Mouse (Mus musculus): Measurements from ENCODE around the gene Accsl. TPM values are rescaled to one million over a fixed set of nuclear protein-coding genes. Genes with fewer than 3 reads are reported as not detected.
A peak's percentile ranks its signal among the peaks of the same experiment; 100 is the strongest.

Accsl gene
- polyA plus RNA-seq, 1 experiment: 0.04 TPM

DNA sequence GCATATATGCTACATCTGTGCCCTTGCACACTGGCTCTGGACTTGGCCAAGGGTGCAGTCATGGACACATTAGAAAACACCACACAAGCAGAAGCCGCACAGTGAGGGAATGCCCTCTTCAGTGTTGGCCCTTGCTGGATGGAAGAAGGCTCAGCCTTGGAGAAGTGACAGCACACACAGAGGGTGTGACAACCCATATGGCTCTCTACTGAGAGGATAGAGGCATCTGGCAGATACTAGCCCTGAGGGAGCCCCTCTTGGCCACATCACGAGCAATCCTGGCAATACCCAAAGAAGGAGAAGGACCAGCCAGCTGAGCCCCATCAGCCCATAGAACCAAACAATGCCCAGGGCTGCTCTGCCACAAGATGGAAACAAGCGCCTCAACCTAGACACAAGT, 5.6 kb upstream of the Accsl start:
- WGBS: 84% methylated on average over 3 of the region's 3 CpGs
- DNase-seq (ENCODE audit: low read depth in 1 of 2, low spot score in 2 of 2): no peak
- no peaks in the 10 kb centered on the region for H3K4me1 ChIP-seq (ENCODE audit: control insufficient read depth, insufficient read depth, insufficient read length)
- H3K27me3 ChIP-seq (ENCODE audit: control insufficient read depth, insufficient read depth, low read length): no peaks in the 10 kb centered on the region
- H3K27ac ChIP-seq (ENCODE audit: insufficient read depth, low read length): no peak overlapping the region
- H3K36me3 ChIP-seq (ENCODE audit: control insufficient read depth, insufficient read depth, low read length): no peaks in the 10 kb centered on the region
- no peak overlapping the region for H3K4me3 ChIP-seq (ENCODE audit: extremely low read depth, insufficient read depth, insufficient read length)
- TF ChIP-seq CTCF (IDR thresholded peaks at IDR 0.05; ENCODE audit: extremely low read depth, insufficient read depth, insufficient read length, insufficient replicate concordance): no peak
- TF ChIP-seq POLR2A (IDR thresholded peaks at IDR 0.05; ENCODE audit: low read depth, low read length): no peak

DNA sequence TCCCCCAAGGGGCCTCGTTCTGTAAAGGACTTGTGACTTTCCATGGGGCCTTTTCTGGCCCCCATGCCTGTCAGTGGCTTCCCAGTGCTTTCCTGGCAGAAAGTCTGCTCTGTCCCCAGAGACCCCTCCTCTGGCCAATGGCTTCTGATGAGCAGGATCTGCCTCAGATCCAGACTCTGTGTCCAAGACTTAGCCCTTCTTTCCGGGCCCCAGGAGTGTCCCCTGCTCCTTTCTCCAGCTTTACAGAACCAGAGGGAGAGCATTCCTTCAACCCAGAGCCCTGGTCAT, 5.2 kb upstream of the Accsl start:
- no peak for DNase-seq (ENCODE audit: low read depth in 1 of 2, low spot score in 2 of 2)
- H3K4me3 ChIP-seq (ENCODE audit: extremely low read depth, insufficient read depth, insufficient read length): no peak overlapping the region
- TF ChIP-seq POLR2A (IDR thresholded peaks at IDR 0.05; ENCODE audit: low read depth, low read length): no peak
- no peak for TF ChIP-seq CTCF (IDR thresholded peaks at IDR 0.05; ENCODE audit: extremely low read depth, insufficient read depth, insufficient read length, insufficient replicate concordance)
- H3K4me1 ChIP-seq (ENCODE audit: control insufficient read depth, insufficient read depth, insufficient read length): no peaks in the 10 kb centered on the region
- H3K27ac ChIP-seq (ENCODE audit: insufficient read depth, low read length): no peak overlapping the region
- 38% methylated on average over 2 of the region's 2 CpGs for WGBS
- no peaks in the 10 kb centered on the region for H3K36me3 ChIP-seq (ENCODE audit: control insufficient read depth, insufficient read depth, low read length)
- no peaks in the 10 kb centered on the region for H3K27me3 ChIP-seq (ENCODE audit: control insufficient read depth, insufficient read depth, low read length)

DNA sequence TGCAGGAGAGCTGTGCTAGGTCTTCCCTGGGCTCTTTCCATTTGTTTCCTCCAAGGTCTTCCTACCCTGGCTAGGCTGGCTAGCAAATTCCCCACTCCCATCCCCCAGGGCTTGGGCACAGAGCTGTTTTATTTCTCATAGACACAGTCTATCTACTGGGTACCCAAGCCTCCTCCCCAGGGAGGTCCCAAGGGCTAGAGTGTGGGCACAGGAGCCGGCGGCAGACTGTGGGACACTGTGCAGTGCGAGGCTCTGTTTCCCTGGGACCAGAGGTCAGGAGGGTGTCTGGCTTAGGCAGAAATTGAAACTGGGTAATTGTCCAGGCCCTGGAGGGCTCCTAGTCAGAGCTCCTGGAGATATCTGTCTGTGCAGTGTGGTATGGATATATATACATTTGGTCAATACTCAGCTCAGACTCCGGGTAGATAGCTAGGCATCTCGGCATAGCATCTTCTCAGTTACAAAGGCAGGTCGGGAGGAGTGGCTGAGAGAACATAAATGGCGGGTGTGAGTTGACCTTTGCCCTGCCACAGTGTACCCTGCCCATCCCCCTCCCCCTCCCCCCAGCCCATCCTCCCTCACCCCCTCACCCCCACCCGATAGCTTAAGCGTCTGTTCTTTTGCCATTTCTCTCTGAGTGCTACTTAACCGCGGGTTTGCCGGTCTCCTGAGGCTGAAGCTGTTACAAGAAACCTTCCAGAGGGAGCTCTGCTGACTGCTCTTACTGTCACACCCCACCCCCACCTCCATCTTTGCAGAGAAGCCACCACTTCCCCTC, 4.7 kb upstream of the Accsl start:
- H3K4me3 ChIP-seq (ENCODE audit: extremely low read depth, insufficient read depth, insufficient read length): no peak overlapping the region
- DNase-seq (ENCODE audit: low read depth in 1 of 2, low spot score in 2 of 2): no peak
- TF ChIP-seq POLR2A (IDR thresholded peaks at IDR 0.05; ENCODE audit: low read depth, low read length) (no peak), CTCF (IDR thresholded peaks at IDR 0.05; ENCODE audit: extremely low read depth, insufficient read depth, insufficient read length, insufficient replicate concordance) (no peak)
- H3K36me3 ChIP-seq (ENCODE audit: control insufficient read depth, insufficient read depth, low read length): no peaks in the 10 kb centered on the region
- H3K27me3 ChIP-seq (ENCODE audit: control insufficient read depth, insufficient read depth, low read length): no peaks in the 10 kb centered on the region
- no peaks in the 10 kb centered on the region for H3K4me1 ChIP-seq (ENCODE audit: control insufficient read depth, insufficient read depth, insufficient read length)
- WGBS: 22% methylated on average over 12 of the region's 12 CpGs
- no peak overlapping the region for H3K27ac ChIP-seq (ENCODE audit: insufficient read depth, low read length)

DNA sequence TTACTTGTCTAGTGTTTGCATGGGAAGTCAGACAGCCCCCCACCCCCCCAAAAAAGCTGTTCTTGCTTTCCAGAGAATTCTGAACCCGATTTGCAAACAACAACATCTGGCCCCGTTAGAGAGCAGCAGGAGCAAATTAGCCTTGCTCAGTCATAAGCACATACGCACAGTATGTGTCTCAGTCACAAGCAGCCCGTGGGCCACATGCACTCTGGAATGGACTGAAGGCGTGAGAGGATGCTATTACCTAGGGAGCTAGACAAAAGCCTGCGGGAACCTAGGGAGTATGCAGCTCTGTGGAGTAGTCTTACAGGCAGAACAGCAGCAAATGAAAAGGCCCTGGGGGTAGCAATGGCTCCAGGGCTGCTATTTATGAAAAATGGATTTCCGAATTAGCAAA, 3.3 kb upstream of the Accsl start:
- no peak for TF ChIP-seq POLR2A (IDR thresholded peaks at IDR 0.05; ENCODE audit: low read depth, low read length)
- TF ChIP-seq CTCF (IDR thresholded peaks at IDR 0.05; ENCODE audit: extremely low read depth, insufficient read depth, insufficient read length, insufficient replicate concordance): no peak
- H3K4me3 ChIP-seq (ENCODE audit: extremely low read depth, insufficient read depth, insufficient read length): no peak overlapping the region
- DNase-seq (ENCODE audit: low read depth in 1 of 2, low spot score in 2 of 2): no peak
- WGBS: 90% methylated on average over 7 of the region's 7 CpGs
- no peaks in the 10 kb centered on the region for H3K4me1 ChIP-seq (ENCODE audit: control insufficient read depth, insufficient read depth, insufficient read length)
- H3K27ac ChIP-seq (ENCODE audit: insufficient read depth, low read length): no peak overlapping the region
- H3K36me3 ChIP-seq (ENCODE audit: control insufficient read depth, insufficient read depth, low read length): no peaks in the 10 kb centered on the region
- no peaks in the 10 kb centered on the region for H3K27me3 ChIP-seq (ENCODE audit: control insufficient read depth, insufficient read depth, low read length)

DNA sequence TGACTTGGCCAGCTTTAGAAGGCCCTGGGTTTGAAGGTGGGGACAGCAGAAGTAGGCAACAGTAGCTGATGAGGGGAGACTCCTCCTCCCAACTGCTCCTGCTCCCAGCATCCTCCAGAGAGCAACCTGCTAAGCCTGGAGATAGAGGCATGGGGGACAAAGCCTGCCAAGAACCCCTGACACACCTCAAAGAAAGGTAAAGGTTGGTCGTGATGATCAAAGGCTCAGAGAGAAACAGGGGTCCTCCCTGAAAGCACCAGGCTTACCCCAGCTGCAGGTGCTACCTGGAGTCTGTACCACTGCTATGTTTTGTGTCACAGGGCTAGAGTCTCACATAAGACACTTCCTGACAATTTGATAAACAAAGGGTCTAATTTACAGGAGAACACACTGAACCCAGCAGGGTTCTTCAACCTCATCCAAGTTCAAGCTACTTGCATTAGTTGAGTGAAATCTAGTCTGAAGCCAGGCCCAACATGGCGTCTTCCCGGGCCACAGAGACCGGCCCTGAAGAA, 2.5 kb upstream of the Accsl start:
- no peaks in the 10 kb centered on the region for H3K4me1 ChIP-seq (ENCODE audit: control insufficient read depth, insufficient read depth, insufficient read length)
- H3K4me3 ChIP-seq (ENCODE audit: extremely low read depth, insufficient read depth, insufficient read length): no peak overlapping the region
- no peak overlapping the region for H3K27ac ChIP-seq (ENCODE audit: insufficient read depth, low read length)
- WGBS: 91% methylated on average over 4 of the region's 4 CpGs
- TF ChIP-seq POLR2A (IDR thresholded peaks at IDR 0.05; ENCODE audit: low read depth, low read length) (no peak), CTCF (IDR thresholded peaks at IDR 0.05; ENCODE audit: extremely low read depth, insufficient read depth, insufficient read length, insufficient replicate concordance) (no peak)
- no peaks in the 10 kb centered on the region for H3K27me3 ChIP-seq (ENCODE audit: control insufficient read depth, insufficient read depth, low read length)
- H3K36me3 ChIP-seq (ENCODE audit: control insufficient read depth, insufficient read depth, low read length): no peaks in the 10 kb centered on the region
- DNase-seq (ENCODE audit: low read depth in 1 of 2, low spot score in 2 of 2): no peak

DNA sequence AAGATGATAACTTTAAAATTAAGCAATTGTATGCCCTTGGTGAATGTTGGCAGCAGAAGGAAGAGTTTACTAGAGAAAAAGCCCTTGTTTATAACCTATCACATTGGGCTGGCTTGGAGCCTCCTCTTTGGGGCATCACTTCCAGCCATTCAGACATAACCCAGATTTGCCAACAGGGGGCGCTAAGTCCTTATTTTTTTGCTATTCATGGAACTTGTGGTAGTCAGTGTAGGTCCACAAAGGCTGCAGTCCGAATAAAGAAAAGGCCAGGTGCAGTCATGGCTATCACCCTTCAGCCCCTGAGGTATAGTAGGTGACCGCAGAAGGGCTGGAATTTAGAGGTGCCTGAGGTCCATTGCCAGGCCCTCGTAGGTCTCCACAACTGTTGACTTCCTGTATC, 1.9 kb upstream of the Accsl start:
- Histone ChIP-seq H3K4me1 (ENCODE audit: control insufficient read depth, insufficient read depth, insufficient read length) (no peaks in the 10 kb centered on the region), H3K27ac (ENCODE audit: insufficient read depth, low read length) (no peak overlapping the region), H3K4me3 (ENCODE audit: extremely low read depth, insufficient read depth, insufficient read length) (no peak overlapping the region), H3K27me3 (ENCODE audit: control insufficient read depth, insufficient read depth, low read length) (no peaks in the 10 kb centered on the region), H3K36me3 (ENCODE audit: control insufficient read depth, insufficient read depth, low read length) (no peaks in the 10 kb centered on the region)
- TF ChIP-seq CTCF (IDR thresholded peaks at IDR 0.05; ENCODE audit: extremely low read depth, insufficient read depth, insufficient read length, insufficient replicate concordance) (no peak), POLR2A (IDR thresholded peaks at IDR 0.05; ENCODE audit: low read depth, low read length) (no peak)
- DNase-seq (ENCODE audit: low read depth in 1 of 2, low spot score in 2 of 2): peak in 1 of 2 experiments; percentile 11
- WGBS: 46% methylated on average over 4 of the region's 4 CpGs

DNA sequence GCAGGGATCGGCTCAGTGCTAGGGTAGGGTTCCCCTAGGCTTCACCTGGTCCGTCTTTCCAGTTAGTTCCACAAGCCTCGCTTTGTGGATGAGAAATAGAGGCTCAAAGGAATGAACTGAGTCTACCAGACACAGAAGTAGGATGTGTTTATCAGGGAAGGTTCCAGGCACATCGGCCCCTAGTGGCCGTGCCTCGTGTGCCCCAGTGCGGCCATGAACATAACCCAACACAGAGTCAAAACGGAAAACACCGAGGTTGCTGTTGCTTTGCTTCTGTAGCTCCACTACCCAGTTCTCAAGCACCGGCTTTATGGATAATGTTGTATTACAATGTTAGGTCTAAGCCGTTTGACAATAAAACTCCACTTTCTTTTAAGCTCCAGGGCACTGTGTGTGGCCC, 391 bp downstream of the Accsl start:
- no peak for DNase-seq (ENCODE audit: low read depth in 1 of 2, low spot score in 2 of 2)
- no peaks in the 10 kb centered on the region for H3K27me3 ChIP-seq (ENCODE audit: control insufficient read depth, insufficient read depth, low read length)
- H3K36me3 ChIP-seq (ENCODE audit: control insufficient read depth, insufficient read depth, low read length): no peaks in the 10 kb centered on the region
- 84% methylated on average over 11 of the region's 11 CpGs for WGBS
- no peak for TF ChIP-seq CTCF (IDR thresholded peaks at IDR 0.05; ENCODE audit: extremely low read depth, insufficient read depth, insufficient read length, insufficient replicate concordance)
- TF ChIP-seq POLR2A (IDR thresholded peaks at IDR 0.05; ENCODE audit: low read depth, low read length): no peak
- H3K4me3 ChIP-seq (ENCODE audit: extremely low read depth, insufficient read depth, insufficient read length): no peak overlapping the region
- H3K27ac ChIP-seq (ENCODE audit: insufficient read depth, low read length): no peak overlapping the region
- no peaks in the 10 kb centered on the region for H3K4me1 ChIP-seq (ENCODE audit: control insufficient read depth, insufficient read depth, insufficient read length)
